Mouse (Mus musculus) erythroid progenitor cell, adult 5-6 weeks (primary cell): ENCODE measurements around the gene Nek4. TPM values are rescaled to one million over a fixed set of nuclear protein-coding genes. Genes with fewer than 3 reads are reported as not detected.

Source experiments
- ATAC-seq: replicated peaks from 2 replicates; pipeline ENCODE4 v1.8.0; 2016; ENCODE audit warnings: moderate number of reproducible peaks, mild to moderate bottlenecking, moderate TSS enrichment, inconsistent platforms; ENCODE audit not compliant: poor library complexity, low FRiP score, severe bottlenecking
- total RNA-seq, 2 experiments: library from RNA; stranded (forward) in 1 of 2; stranded (reverse) in 1 of 2; fragments of 150-400 nt in 1 of 2; fragments of 186-747, 209-891 nt in 1 of 2; gene quantifications; 2 replicates each; pipeline versions ENCODE4 v1.2.3 to v1.2.4; 2015 to 2017; ENCODE audit warnings: low replicate concordance in 2 of 2

Nek4 gene
- total RNA-seq, 2 experiments from 2014 or later: 1.8 to 2.9 TPM

GRCm38 (mm10) chr14:30958517-30958916 lies 7.3 kb downstream of the Nek4 start:
- peak; percentile 78 for ATAC-seq

- peak; percentile 83 for ATAC-seq
Measured at GRCm38 (mm10) chr14:30959031-30959430, 7.9 kb downstream of the Nek4 start.

GRCm38 (mm10) chr14:30960366-30960765 lies 9.2 kb downstream of the Nek4 start:
- no peak for ATAC-seq

- ATAC-seq: no peak
Measured at GRCm38 (mm10) chr14:30974204-30974603, 23.0 kb downstream of the Nek4 start.

GRCm38 (mm10) chr14:30976222-30976621 lies 25.0 kb downstream of the Nek4 start:
- no peak for ATAC-seq

GRCm38 (mm10) chr14:30996417-30996816 lies 45.2 kb downstream of the Nek4 start:
- no peak for ATAC-seq

GRCm38 (mm10) chr14:31000356-31000755 lies 49.2 kb downstream of the Nek4 start:
- peak; percentile 13; the same call in 1 of the 2 replicates for ATAC-seq

- peak; percentile 64 for ATAC-seq
Measured at GRCm38 (mm10) chr14:31000816-31001306, 49.7 kb downstream of the Nek4 start.

- ATAC-seq: peak; percentile 88
Measured at GRCm38 (mm10) chr14:31001307-31002205, 50.4 kb downstream of the Nek4 start, which contains the start of the genes Glt8d1 and Spcs1. Glt8d1 (plus strand) TSS chr14:31001400. Spcs1 (minus strand) TSS chr14:31001672.

GRCm38 (mm10) chr14:31004527-31004926 lies 53.4 kb downstream of the Nek4 start:
- no peak for ATAC-seq

GRCm38 (mm10) chr14:31006779-31007178 lies 55.6 kb downstream of the Nek4 start:
- ATAC-seq: peak; percentile 67

- no peak for ATAC-seq
Measured at GRCm38 (mm10) chr14:31011588-31011987, 60.4 kb downstream of the Nek4 start.

- no peak for ATAC-seq
Measured at GRCm38 (mm10) chr14:31013928-31014327, 62.8 kb downstream of the Nek4 start.

- ATAC-seq: no peak
Measured at GRCm38 (mm10) chr14:31016063-31016462, 64.9 kb downstream of the Nek4 start.

GRCm38 (mm10) chr14:31017854-31018253 lies 66.7 kb downstream of the Nek4 start:
- 0 out of 2 replicates have a peak, but pooled peaks have one; percentile 23 for ATAC-seq

- ATAC-seq: peak; percentile 84
Measured at GRCm38 (mm10) chr14:31018860-31019291, 67.7 kb downstream of the Nek4 start, which contains the start of the genes Pbrm1 and Gnl3. Pbrm1 (plus strand) TSS chr14:31019138. Gnl3 (minus strand) TSS chr14:31019152.

GRCm38 (mm10) chr14:31019331-31020205 lies 68.4 kb downstream of the Nek4 start:
- ATAC-seq: peak; percentile 88

GRCm38 (mm10) chr14:31022579-31022978 lies 71.4 kb downstream of the Nek4 start:
- ATAC-seq: no peak

- ATAC-seq: no peak
Measured at GRCm38 (mm10) chr14:31025785-31026184, 74.6 kb downstream of the Nek4 start.
